Mouse (Mus musculus) small intestine, adult 2 months (tissue): Measurements from ENCODE around the gene Prtn3.

Experiments used
- CTCF ChIP-seq: fragments of 200-500 bp; IDR thresholded peaks from 2 replicates; pipeline ENCODE4 v1.5.1; 2012; ENCODE audit warnings: low read depth, mild to moderate bottlenecking, control low read depth, inconsistent platforms, low read length, moderate library complexity, mixed read lengths; ENCODE audit not compliant: insufficient replicate concordance, insufficient read length; ENCODE audit errors: extremely low read depth
- POLR2A ChIP-seq: fragments of 200-500 bp; IDR thresholded peaks from 2 replicates; pipeline ENCODE4 v1.6.1; 2012; ENCODE audit warnings: low read depth, mild to moderate bottlenecking, control low read depth, inconsistent platforms, low read length, moderate library complexity

DNA sequence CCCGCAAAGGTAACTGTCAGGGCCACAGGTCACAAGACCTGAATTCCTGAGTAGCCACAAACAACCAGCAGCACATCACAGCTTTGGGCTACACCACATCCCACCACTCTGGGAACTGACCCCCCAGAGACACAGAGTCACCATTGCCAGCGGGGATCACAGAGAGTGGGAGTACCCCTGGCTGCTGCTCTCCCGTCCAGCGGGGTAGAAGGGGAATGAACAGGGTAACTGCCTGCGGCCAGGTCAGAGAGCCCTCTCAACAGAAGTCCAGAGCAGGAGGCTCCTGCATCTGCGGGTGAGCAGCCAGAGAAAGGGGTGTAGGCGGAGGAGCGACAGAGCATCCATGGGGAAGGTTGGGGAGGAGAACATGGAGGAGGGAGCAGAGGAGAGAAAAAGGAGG lies 41.8 kb downstream of the Prtn3 start:
- no peak for TF ChIP-seq CTCF
- TF ChIP-seq POLR2A = no peak
